Mouse (Mus musculus): Measurements from ENCODE around the gene Trub1. TPM values are rescaled to one million over a fixed set of nuclear protein-coding genes. Genes with fewer than 3 reads are reported as not detected.

The Trub1 gene
- polyA plus RNA-seq, 1 experiment, result 4.7 TPM

GRCm38 (mm10) chr19:57472169-57472568 is 19.5 kb downstream of the Trub1 start:
- Histone ChIP-seq H3ac (ENCODE audit: control insufficient read depth, insufficient read length) (no peak overlapping the region), H3K79me2 (ENCODE audit: control insufficient read depth, insufficient read depth) (no peaks in the 10 kb centered on the region), H3K36me3 (ENCODE audit: control insufficient read depth, insufficient read depth) (no peaks in the 10 kb centered on the region), H3K4me2 (ENCODE audit: low read depth) (no peak overlapping the region), H3K4me3 (no peak overlapping the region), H3K27me3 (ENCODE audit: control insufficient read depth, insufficient read depth, insufficient read length) (no peaks in the 10 kb centered on the region)
- TF ChIP-seq MYOD1 (IDR thresholded peaks at IDR 0.05; ENCODE audit: control insufficient read depth in 1 of 3, insufficient read length in 2 of 3, low read depth in 2 of 3), result no peak
- no peak for TF ChIP-seq MAX (IDR thresholded peaks at IDR 0.05; ENCODE audit: low read depth)
- TF ChIP-seq USF1 (IDR thresholded peaks at IDR 0.05; ENCODE audit: low read depth), result no peak
- TF ChIP-seq SRF (IDR thresholded peaks at IDR 0.05; ENCODE audit: control insufficient read depth, insufficient read length, low read depth), result no peak

- H3K4me3 ChIP-seq, result no peak overlapping the region
- no peak for TF ChIP-seq TCF3 (IDR thresholded peaks at IDR 0.05; ENCODE audit: insufficient read length, low read depth)
- no peak for TF ChIP-seq POLR2AphosphoS2 (IDR thresholded peaks at IDR 0.05; ENCODE audit: insufficient read length, low read depth)
- no peak for TF ChIP-seq SRF (IDR thresholded peaks at IDR 0.05; ENCODE audit: control insufficient read depth, insufficient read length, low read depth)
- TF ChIP-seq MYOD1 (IDR thresholded peaks at IDR 0.05; ENCODE audit: control insufficient read depth in 1 of 3, insufficient read length in 2 of 3, low read depth in 2 of 3), result no peak
- no peak for TF ChIP-seq REST (IDR thresholded peaks at IDR 0.05; ENCODE audit: insufficient read depth, insufficient read length)
- H3K27me3 ChIP-seq (ENCODE audit: control insufficient read depth, insufficient read depth, insufficient read length), result no peaks in the 10 kb centered on the region
- no peaks in the 10 kb centered on the region for H3K79me2 ChIP-seq (ENCODE audit: control insufficient read depth, insufficient read depth)
- no peak overlapping the region for H3K4me2 ChIP-seq (ENCODE audit: low read depth)
- H3ac ChIP-seq (ENCODE audit: control insufficient read depth, insufficient read length), result no peak overlapping the region
- no peaks in the 10 kb centered on the region for H3K36me3 ChIP-seq (ENCODE audit: control insufficient read depth, insufficient read depth)
These were observed 20.6 kb downstream of the Trub1 start for GRCm38 (mm10) chr19:57473301-57473700.

DNA sequence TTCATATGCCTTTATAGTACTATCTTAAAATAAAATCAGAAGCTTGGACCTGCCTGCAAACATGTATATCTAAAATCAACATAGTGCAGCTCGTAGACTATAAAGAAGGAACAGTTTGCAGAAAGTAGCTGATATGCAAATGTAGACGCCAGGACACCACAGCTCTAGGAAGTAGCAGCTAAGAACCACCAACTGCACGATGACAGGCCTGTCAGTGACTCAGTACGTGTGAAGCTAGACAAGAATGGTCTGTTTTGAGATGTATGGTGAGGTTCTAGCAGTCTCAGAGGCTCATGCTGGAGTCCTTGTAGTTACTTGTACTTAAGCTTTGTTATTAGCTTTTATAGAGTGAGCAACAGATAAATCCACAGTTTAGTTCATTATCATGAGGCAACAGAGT is 22.6 kb downstream of the Trub1 start:
- H3K27me3 ChIP-seq (ENCODE audit: control insufficient read depth, insufficient read depth, insufficient read length), result no peaks in the 10 kb centered on the region
- TF ChIP-seq TCF12 (IDR thresholded peaks at IDR 0.05; ENCODE audit: insufficient read depth, poor library complexity, severe bottlenecking) (no peak), POLR2AphosphoS2 (IDR thresholded peaks at IDR 0.05; ENCODE audit: insufficient read length, low read depth) (no peak), SRF (IDR thresholded peaks at IDR 0.05; ENCODE audit: control insufficient read depth, insufficient read length, low read depth) (no peak), POLR2A (IDR thresholded peaks at IDR 0.05; ENCODE audit: insufficient read length, low read depth) (no peak)
- H3K79me2 ChIP-seq (ENCODE audit: control insufficient read depth, insufficient read depth), result no peaks in the 10 kb centered on the region
- no peak overlapping the region for H3K4me3 ChIP-seq
- no peak overlapping the region for H3K4me2 ChIP-seq (ENCODE audit: low read depth)
- H3ac ChIP-seq (ENCODE audit: control insufficient read depth, insufficient read length), result no peak overlapping the region
- H3K36me3 ChIP-seq (ENCODE audit: control insufficient read depth, insufficient read depth), result no peaks in the 10 kb centered on the region

- no peaks in the 10 kb centered on the region for H3K79me2 ChIP-seq (ENCODE audit: control insufficient read depth, insufficient read depth)
- no peaks in the 10 kb centered on the region for H3K36me3 ChIP-seq (ENCODE audit: control insufficient read depth, insufficient read depth)
- no peak overlapping the region for H3ac ChIP-seq (ENCODE audit: control insufficient read depth, insufficient read length)
- no peak overlapping the region for H3K4me3 ChIP-seq
- no peak overlapping the region for H3K4me2 ChIP-seq (ENCODE audit: low read depth)
- TF ChIP-seq POLR2AphosphoS2 (IDR thresholded peaks at IDR 0.05; ENCODE audit: insufficient read length, low read depth), result no peak
- no peak for TF ChIP-seq TCF3 (IDR thresholded peaks at IDR 0.05; ENCODE audit: insufficient read length, low read depth)
- H3K27me3 ChIP-seq (ENCODE audit: control insufficient read depth, insufficient read depth, insufficient read length), result no peaks in the 10 kb centered on the region
These were observed 24.6 kb downstream of the Trub1 start for GRCm38 (mm10) chr19:57477310-57477709.

GRCm38 (mm10) chr19:57478056-57478455 is 25.3 kb downstream of the Trub1 start:
- Histone ChIP-seq H3K79me2 (ENCODE audit: control insufficient read depth, insufficient read depth) (no peaks in the 10 kb centered on the region), H3K4me2 (ENCODE audit: low read depth) (no peak overlapping the region), H3K27me3 (ENCODE audit: control insufficient read depth, insufficient read depth, insufficient read length) (no peaks in the 10 kb centered on the region), H3K4me3 (no peak overlapping the region), H3ac (ENCODE audit: control insufficient read depth, insufficient read length) (no peak overlapping the region), H3K36me3 (ENCODE audit: control insufficient read depth, insufficient read depth) (no peaks in the 10 kb centered on the region)
- no peak for TF ChIP-seq E2F4 (IDR thresholded peaks at IDR 0.05; ENCODE audit: insufficient read depth)
- TF ChIP-seq TCF3 (IDR thresholded peaks at IDR 0.05; ENCODE audit: insufficient read length, low read depth), result no peak
- no peak for TF ChIP-seq TCF12 (IDR thresholded peaks at IDR 0.05; ENCODE audit: insufficient read depth, poor library complexity, severe bottlenecking)
- no peak for TF ChIP-seq SRF (IDR thresholded peaks at IDR 0.05; ENCODE audit: control insufficient read depth, insufficient read length, low read depth)
- TF ChIP-seq USF1 (IDR thresholded peaks at IDR 0.05; ENCODE audit: low read depth), result no peak
- TF ChIP-seq POLR2AphosphoS2 (IDR thresholded peaks at IDR 0.05; ENCODE audit: insufficient read length, low read depth), result no peak
- no peak for TF ChIP-seq CEBPB (IDR thresholded peaks at IDR 0.05; ENCODE audit: insufficient read depth, poor library complexity, severe bottlenecking)
- TF ChIP-seq MAX (IDR thresholded peaks at IDR 0.05; ENCODE audit: low read depth), result no peak
- TF ChIP-seq MYOG (IDR thresholded peaks at IDR 0.05; ENCODE audit: control insufficient read depth in 1 of 3, insufficient read depth in 1 of 3, insufficient read length in 2 of 3, low read depth in 2 of 3), result no peak
- TF ChIP-seq POLR2A (IDR thresholded peaks at IDR 0.05; ENCODE audit: insufficient read length, low read depth), result no peak

GRCm38 (mm10) chr19:57479886-57480655 is 27.4 kb downstream of the Trub1 start:
- no peak overlapping the region for H3K4me2 ChIP-seq (ENCODE audit: low read depth)
- no peak overlapping the region for H3ac ChIP-seq (ENCODE audit: control insufficient read depth, insufficient read length)
- H3K27me3 ChIP-seq (ENCODE audit: control insufficient read depth, insufficient read depth, insufficient read length), result no peaks in the 10 kb centered on the region
- TF ChIP-seq USF1 (IDR thresholded peaks at IDR 0.05; ENCODE audit: low read depth), result no peak
- no peak for TF ChIP-seq REST (IDR thresholded peaks at IDR 0.05; ENCODE audit: insufficient read depth, insufficient read length)
- no peak for TF ChIP-seq POLR2A (IDR thresholded peaks at IDR 0.05; ENCODE audit: insufficient read length, low read depth)
- no peak for TF ChIP-seq CEBPB (IDR thresholded peaks at IDR 0.05; ENCODE audit: insufficient read depth, poor library complexity, severe bottlenecking)
- TF ChIP-seq SRF (IDR thresholded peaks at IDR 0.05; ENCODE audit: control insufficient read depth, insufficient read length, low read depth), result no peak
- no peak for TF ChIP-seq POLR2AphosphoS2 (IDR thresholded peaks at IDR 0.05; ENCODE audit: insufficient read length, low read depth)
- H3K36me3 ChIP-seq (ENCODE audit: control insufficient read depth, insufficient read depth), result no peaks in the 10 kb centered on the region
- no peaks in the 10 kb centered on the region for H3K79me2 ChIP-seq (ENCODE audit: control insufficient read depth, insufficient read depth)
- no peak overlapping the region for H3K4me3 ChIP-seq
